Mouse (Mus musculus): ENCODE measurements at regions not wholly inside any gene's neighbourhood (a gene's known extent, or its start where the extent isn't known, plus 50 kb on each side); places are given as distances from the start of the nearest gene placed in this dataset.

DNA sequence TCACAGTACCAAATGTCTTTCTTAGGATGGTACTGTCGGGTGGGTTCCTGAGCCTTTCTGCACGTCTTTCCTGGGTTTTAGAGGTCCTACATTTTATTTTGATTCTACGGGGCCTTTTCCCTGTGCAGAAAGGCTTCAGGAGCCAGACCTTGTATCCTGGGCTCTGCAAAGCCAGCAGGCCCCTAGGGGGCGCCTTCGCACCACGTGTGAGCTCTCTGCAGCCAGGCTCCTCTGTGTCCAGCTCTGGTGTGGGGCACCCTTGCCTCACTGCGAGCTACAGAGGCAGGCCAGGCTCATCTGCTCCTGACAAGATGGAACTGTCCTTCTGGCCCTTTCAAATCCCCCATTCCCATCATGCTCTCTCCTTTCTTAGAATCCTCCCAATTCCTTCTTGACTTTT lies 53.3 kb upstream of the Usp3 start:
- H3K9me3 ChIP-seq (replicated peaks; ENCODE audit: low read length), result no peaks in the 10 kb centered on the region
- TF ChIP-seq SIN3A (IDR thresholded peaks at IDR 0.05; ENCODE audit: low read length), result no peak
- TF ChIP-seq SMC3 (IDR thresholded peaks at IDR 0.05; ENCODE audit: low read depth, low read length), result peak; percentile 95
- TF ChIP-seq MYC (IDR thresholded peaks at IDR 0.05; ENCODE audit: low read depth, low read length), result peak; percentile 75
- no peak for TF ChIP-seq EP300 (IDR thresholded peaks at IDR 0.05; ENCODE audit: low read length)
- no peak for TF ChIP-seq ZNF384 (IDR thresholded peaks at IDR 0.05; ENCODE audit: low read depth, low read length)
- no peak for TF ChIP-seq POLR2A (IDR thresholded peaks at IDR 0.05; ENCODE audit: low read depth, low read length)
- TF ChIP-seq CHD2 (IDR thresholded peaks at IDR 0.05; ENCODE audit: low read length), result no peak
- TF ChIP-seq MAX (IDR thresholded peaks at IDR 0.05; ENCODE audit: low read length), result peak; percentile 87
- TF ChIP-seq ZC3H11A (IDR thresholded peaks at IDR 0.05; ENCODE audit: low read depth, low read length), result peak; percentile 76
- no peak for TF ChIP-seq JUN (IDR thresholded peaks at IDR 0.05; ENCODE audit: insufficient read depth, low read depth, low read length)
- no peak for TF ChIP-seq UBTF (IDR thresholded peaks at IDR 0.05; ENCODE audit: low read depth, low read length)
- no peak for TF ChIP-seq KAT2A (IDR thresholded peaks at IDR 0.05; ENCODE audit: insufficient replicate concordance, low read length)
- TF ChIP-seq CTCF (conservative IDR thresholded peaks at IDR 0.05 in 1 of 2, IDR thresholded peaks at IDR 0.05 in 1 of 2; ENCODE audit: low read depth in 2 of 2, low read length in 2 of 2), result peak; percentile 72 to 97
- peak; percentile 60 for TF ChIP-seq IRF4 (IDR thresholded peaks at IDR 0.05; ENCODE audit: low read depth, low read length)
- no peak for TF ChIP-seq PAX5 (IDR thresholded peaks at IDR 0.05; ENCODE audit: low read length)
- no peak for TF ChIP-seq MAFK (IDR thresholded peaks at IDR 0.05; ENCODE audit: insufficient replicate concordance, low read length)
- TF ChIP-seq USF2 (conservative IDR thresholded peaks at IDR 0.05; ENCODE audit: low read depth, low read length), result no peak
- peak; percentile 30; the same call in 1 of the 2 replicates for TF ChIP-seq TCF12 (IDR thresholded peaks at IDR 0.05; ENCODE audit: low read depth, low read length)
- peak; percentile 95 for TF ChIP-seq RAD21 (IDR thresholded peaks at IDR 0.05; ENCODE audit: low read depth, low read length)
- TF ChIP-seq NELFE (IDR thresholded peaks at IDR 0.05; ENCODE audit: low read depth, low read length), result no peak; the same call in 1 of the 2 replicates
- no peak for TF ChIP-seq ZMIZ1 (IDR thresholded peaks at IDR 0.05; ENCODE audit: low read depth, low read length)
- TF ChIP-seq MXI1 (IDR thresholded peaks at IDR 0.05; ENCODE audit: low read depth, low read length), result no peak
- TF ChIP-seq POLR2AphosphoS2 (IDR thresholded peaks at IDR 0.05; ENCODE audit: low read depth, low read length), result no peak
- TF ChIP-seq ZKSCAN1 (IDR thresholded peaks at IDR 0.05; ENCODE audit: borderline replicate concordance, low read depth, low read length), result no peak
- TF ChIP-seq MAZ (IDR thresholded peaks at IDR 0.05; ENCODE audit: low read depth, low read length), result peak; percentile 25; the same call in 1 of the 2 replicates
- TF ChIP-seq NRF1 (IDR thresholded peaks at IDR 0.05; ENCODE audit: low read depth, low read length), result 0 out of 2 replicates have a peak, but pooled peaks have one; percentile 17
- no peak for TF ChIP-seq ELF1 (IDR thresholded peaks at IDR 0.05; ENCODE audit: low read depth, low read length)
- peak; percentile 79 for DNase-seq (ENCODE audit: extremely low read depth)
- peak overlapping the region; percentile 44; the same call in 1 of the 2 replicates for H3K4me2 ChIP-seq (ENCODE audit: insufficient read depth, low read depth, poor library complexity, severe bottlenecking)
- no peaks in the 10 kb centered on the region for H3K36me3 ChIP-seq (replicated peaks in 1 of 2; ENCODE audit: control insufficient read depth in 1 of 2, insufficient read depth in 1 of 2, low read length in 1 of 2)
- H3K27ac ChIP-seq (ENCODE audit: insufficient read depth, low read depth), result no peak overlapping the region
- H3K9ac ChIP-seq (ENCODE audit: insufficient read depth, low read depth), result no peak overlapping the region
- peaks cover 8 to 27% of the 10 kb centered on the region in 2 experiments; a peak in 3 of 4 replicates for H3K4me1 ChIP-seq (ENCODE audit: control insufficient read depth in 1 of 2, insufficient read depth in 2 of 2)
- dilution Hi-C loops (cut with MboI; ENCODE audit: extremely low pct_ligation_motif_present, extremely low pct_unique_long_range_greater_than_20kb, low sequenced_read_pairs) (no loop called here), in situ Hi-C loops (cut with MboI; ENCODE audit: low pct_ligation_motif_present, low pct_unique_long_range_greater_than_20kb, low sequenced_read_pairs) (loop anchor here (5.0 to 10.0 kb wide), 2 partner anchors 49 to 66 kb away; partner anchors contain the start of gene Car12)
- no peaks in the 10 kb centered on the region for H3K79me2 ChIP-seq (replicated peaks; ENCODE audit: control insufficient read depth, extremely low read depth, insufficient read depth, poor library complexity, severe bottlenecking)
- H3K27me3 ChIP-seq (replicated peaks), result no peaks in the 10 kb centered on the region
- H3K4me3 ChIP-seq (replicated peaks in 1 of 3; ENCODE audit: low read depth in 2 of 3, low read length in 2 of 3, poor library complexity in 1 of 3), result no peak overlapping the region
